Mouse (Mus musculus): ENCODE data around the gene Nudt17.

DNA sequence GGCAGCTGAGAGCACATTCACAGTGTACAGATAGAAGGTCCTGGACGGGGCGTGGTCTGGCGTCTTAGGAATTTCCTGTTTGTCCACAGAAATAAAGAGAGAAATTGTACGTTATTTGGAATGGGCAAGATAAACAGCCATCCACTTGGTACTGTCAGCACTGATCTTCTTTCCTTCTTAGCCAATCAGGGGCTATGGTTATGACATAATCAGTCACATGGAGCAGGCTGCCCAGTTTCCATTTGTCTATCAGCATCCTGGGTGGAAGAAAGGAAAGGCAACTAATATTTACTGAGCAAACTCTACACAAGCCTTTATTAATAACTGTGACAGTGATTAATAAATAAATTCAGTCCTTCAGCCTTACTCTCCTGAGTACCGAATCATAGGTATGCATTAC is 5.9 kb upstream of the Nudt17 start:
- no peak for TF ChIP-seq GATA1 (IDR thresholded peaks at IDR 0.05; ENCODE audit: low read length)
- no peak for TF ChIP-seq TAL1 (IDR thresholded peaks at IDR 0.05; ENCODE audit: low read length)
